Mouse (Mus musculus) olfactory bulb, adult 2 months (tissue): ENCODE measurements at regions not wholly inside any gene's neighbourhood (a gene's known extent, or its start where the extent isn't known, plus 50 kb on each side); places are given as distances from the start of the nearest gene placed in this dataset.

Experiments
- CTCF ChIP-seq: fragments of 200-500 bp; IDR thresholded peaks from 2 replicates; pipeline ENCODE4 v1.5.1; 2012; ENCODE audit warnings: low read depth, mild to moderate bottlenecking, low read length, moderate library complexity; ENCODE audit not compliant: insufficient read depth
- POLR2A ChIP-seq: fragments of 200-500 bp; IDR thresholded peaks from 2 replicates; pipeline ENCODE4 v1.6.1; 2012; ENCODE audit warnings: mild to moderate bottlenecking, low read depth, low read length, moderate library complexity; ENCODE audit not compliant: insufficient read depth

DNA sequence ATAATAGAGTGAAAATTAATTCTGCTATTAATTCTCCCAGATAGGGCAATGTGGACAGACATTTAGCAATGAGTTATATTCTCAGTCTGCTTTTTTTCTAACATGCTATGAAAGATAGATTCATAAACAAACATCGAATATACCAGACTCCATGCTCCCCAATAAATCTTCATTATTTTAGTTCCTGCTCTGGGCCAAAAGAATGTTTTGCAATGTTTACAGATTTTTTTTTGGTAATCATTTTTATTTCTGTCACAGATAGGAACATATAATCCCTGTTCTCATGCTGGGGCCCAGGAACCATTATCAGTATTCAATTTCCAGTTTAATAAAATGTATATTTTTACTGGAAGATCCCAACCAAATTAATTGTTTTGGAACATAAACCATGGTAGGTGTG, 205.9 kb downstream of the Papss1 start:
- TF ChIP-seq CTCF = no peak
- no peak for TF ChIP-seq POLR2A
